Comparison of ENCODE assay signal across 26 mouse cellular contexts in genomic region chr7:79256716-79257115, GRCm38 (mm10). TPM values are rescaled to one million over a fixed set of nuclear protein-coding genes. Genes with fewer than 3 reads are reported as not detected.
A peak's percentile ranks its signal among the peaks of the same experiment; 100 is the strongest.
DNase-seq lines count a peak whose midpoint lies in the region; ATAC-seq and TF ChIP-seq lines count a peak whose summit lies in the region.
"Had no signal": no experiment of that assay in that cellular context is flagged by ENCODE, and none has a peak within 500 bp of the region (broad histone marks: within the 10 kb centered on the region; RNA-seq: fewer than 3 reads in every experiment).

No protein-coding gene starts in this region.

- intact Hi-C loops in gastrocnemius, adult 2 months (cut with DNase I), result no loop called here

- H3K27me3 ChIP-seq in liver, embryonic 12.5 days (replicated peaks), result no peaks in the 10 kb centered on the region
- no peaks in the 10 kb centered on the region for H3K27me3 ChIP-seq in liver, embryonic 15.5 days
- H3K27me3 ChIP-seq: CH12.LX; heart, embryonic 15.5 days; lung, embryonic 15.5 days; midbrain, embryonic 15.5 days; neural tube, embryonic 12.5 days; Patski had no signal

- TF ChIP-seq CTCF in gastrocnemius, adult 2 months (IDR thresholded peaks at IDR 0.05), result no peak

- no peaks in the 10 kb centered on the region for H3K9me3 ChIP-seq in liver, embryonic 12.5 days (replicated peaks)
- H3K9me3 ChIP-seq in liver, embryonic 15.5 days (replicated peaks), result no peaks in the 10 kb centered on the region
- H3K9me3 ChIP-seq: G1E; heart, embryonic 15.5 days; lung, embryonic 15.5 days; midbrain, embryonic 15.5 days; neural tube, embryonic 12.5 days had no signal

- H3K27ac ChIP-seq in liver, embryonic 12.5 days, result no peak overlapping the region
- peak overlapping the region; percentile 51 for H3K27ac ChIP-seq in liver, embryonic 15.5 days (replicated peaks)
- no peak overlapping the region for H3K27ac ChIP-seq in gastrocnemius, adult 2 months
- H3K27ac ChIP-seq: heart, adult 2 months; heart, embryonic 15.5 days; hindbrain, embryonic 14.5 days; lung, embryonic 15.5 days; midbrain, embryonic 15.5 days; neural tube, embryonic 12.5 days had no signal

- peaks cover 11% of the 10 kb centered on the region for H3K4me1 ChIP-seq in liver, embryonic 12.5 days
- H3K4me1 ChIP-seq in liver, embryonic 15.5 days (replicated peaks), result peaks cover 30% of the 10 kb centered on the region
- H3K4me1 ChIP-seq: heart, embryonic 15.5 days; lung, embryonic 15.5 days; midbrain, embryonic 15.5 days; neural tube, embryonic 12.5 days had no signal

- no peaks in the 10 kb centered on the region for H3K36me3 ChIP-seq in liver, embryonic 12.5 days
- H3K36me3 ChIP-seq in liver, embryonic 15.5 days (replicated peaks), result no peaks in the 10 kb centered on the region
- H3K36me3 ChIP-seq: G1E; heart, embryonic 15.5 days; lung, embryonic 15.5 days; midbrain, embryonic 15.5 days; neural tube, embryonic 12.5 days had no signal

- peak; percentile 40 for DNase-seq in liver
- peak; percentile 45 for DNase-seq in kidney, postnatal 10 days
- DNase-seq in yolk sac, embryonic 10.5 days (ENCODE audit: low spot score), result peak; percentile 85
- DNase-seq in heart, adult 18-20 months, result no peak
- no peak for DNase-seq in gastrocnemius, adult 2 months
- DNase-seq: adrenal gland, postnatal 36 days; B cell, adult 2 months; cerebellum, postnatal 10 days; forebrain, postnatal 0 days; gastrocnemius, postnatal 25 days; heart, adult 2 months; heart, postnatal 36 days; lung, postnatal 4 days; right cerebral cortex, postnatal 14 days; thymus, postnatal 36 days had no signal

- 69% methylated on average over 4 of the region's 4 CpGs for WGBS in liver, embryonic 12.5 days (ENCODE audit: insufficient replicate concordance)
- 68% methylated on average over 4 of the region's 4 CpGs for WGBS in liver, embryonic 15.5 days (ENCODE audit: insufficient replicate concordance)

- H3K4me2 ChIP-seq in liver, embryonic 12.5 days, result no peak overlapping the region
- H3K4me2 ChIP-seq in liver, embryonic 15.5 days, result no peak overlapping the region
- H3K4me2 ChIP-seq: heart, embryonic 15.5 days; hindbrain, embryonic 14.5 days; lung, embryonic 15.5 days; midbrain, embryonic 15.5 days; neural tube, embryonic 12.5 days had no signal

- H3K4me3 ChIP-seq in liver, embryonic 12.5 days, result no peak overlapping the region
- H3K4me3 ChIP-seq in liver, embryonic 15.5 days (replicated peaks), result no peak overlapping the region
- H3K4me3 ChIP-seq in gastrocnemius, adult 2 months, result no peak overlapping the region
- H3K4me3 ChIP-seq: heart, adult 2 months; heart, embryonic 15.5 days; lung, embryonic 15.5 days; midbrain, embryonic 15.5 days; neural tube, embryonic 12.5 days had no signal

- H3K9ac ChIP-seq in liver, embryonic 12.5 days, result no peak overlapping the region
- H3K9ac ChIP-seq in liver, embryonic 15.5 days, result no peak overlapping the region
- H3K9ac ChIP-seq: forebrain, postnatal 0 days; heart, embryonic 15.5 days; hindbrain, embryonic 14.5 days; lung, embryonic 15.5 days; midbrain, embryonic 15.5 days; neural tube, embryonic 12.5 days had no signal

- ATAC-seq in liver, embryonic 12.5 days, result no peak
- ATAC-seq in liver, embryonic 15.5 days (ENCODE audit: insufficient read depth), result peak; percentile 57
- ATAC-seq: forebrain, postnatal 0 days; inflammation-experienced regulatory T-cells, adult 6 months; midbrain, embryonic 15.5 days; Patski had no signal

RNA-seq across cellular contexts. Expression of gene Abhd2, which starts 16.3 kb away (rescaled TPM):
- 9.6 and 10.5 TPM in 2 replicates for polyA plus RNA-seq in liver, embryonic 12.5 days (2016; fragmentation: Nextera tagmentation; extraction: Ambion mirVana)
- polyA plus RNA-seq in liver, embryonic 15.5 days (2015; fragmentation: Nextera tagmentation; extraction: Ambion mirVana), result 11.4 TPM in 2 replicates
- total RNA-seq in heart, adult 18-20 months (2021), result 10 to 100 TPM; 33.0 to 36.3 TPM
- 1 to 10 TPM; 4.3 to 6.4 TPM for total RNA-seq in gastrocnemius, adult 2 months (2021)

Comparison
In these comparisons a context has a peak if more than half of its experiments do, and no peak if none do; other contexts are left out.
1. DNase-seq: peak in liver (single experiment), kidney, postnatal 10 days (single experiment) and yolk sac, embryonic 10.5 days (single experiment); none in heart, adult 18-20 months (0 of 2) and gastrocnemius, adult 2 months (single experiment).
2. RNA of gene Abhd2, which starts 16.3 kb away (total RNA-seq): 33.0 to 36.3 TPM in heart, adult 18-20 months; 4.3 to 6.4 TPM in gastrocnemius, adult 2 months; every median in the first group is over 4 times any median in the second.